Mouse (Mus musculus): ENCODE measurements at regions not wholly inside any gene's neighbourhood (a gene's known extent, or its start where the extent isn't known, plus 50 kb on each side); places are given as distances from the start of the nearest gene placed in this dataset.

- no peak for DNase-seq (ENCODE audit: low spot score)
Measured at GRCm38 (mm10) chr3:40458490-40458889, 72.6 kb upstream of the Intu start.

GRCm38 (mm10) chr3:40463446-40463845 is 67.6 kb upstream of the Intu start:
- no peak for DNase-seq (ENCODE audit: low spot score)

GRCm38 (mm10) chr3:40470101-40470500 is 61.0 kb upstream of the Intu start:
- no peak for DNase-seq (ENCODE audit: low spot score)

GRCm38 (mm10) chr3:40472766-40473165 is 58.3 kb upstream of the Intu start:
- no peak for DNase-seq (ENCODE audit: low spot score)

- no peak for DNase-seq (ENCODE audit: low spot score)
Measured at GRCm38 (mm10) chr3:40480258-40480951, 50.7 kb upstream of the Intu start.
